Mouse (Mus musculus): ENCODE measurements at regions not wholly inside any gene's neighbourhood (a gene's known extent, or its start where the extent isn't known, plus 50 kb on each side); places are given as distances from the start of the nearest gene placed in this dataset.

GRCm38 (mm10) chr5:102149481-102150129 lies 79.9 kb upstream of the Wdfy3 start:
- TF ChIP-seq GATA1 (IDR thresholded peaks at IDR 0.05; ENCODE audit: borderline replicate concordance, low read length) (no peak), FLI1 (IDR thresholded peaks at IDR 0.05; ENCODE audit: low read length) (no peak)
